Mouse (Mus musculus) Patski (cell line): ENCODE results near the gene Natd1. TPM values are rescaled to one million over a fixed set of nuclear protein-coding genes. Genes with fewer than 3 reads are reported as not detected.

ENCODE experiments used
- ATAC-seq: fragments of 100-300 bp; one replicate; pipeline ENCODE4 v1.8.0; 2021
- CTCF ChIA-PET: fragments of 350-600 bp; sonication (Branson Sonifier 250); formaldehyde crosslinking; loops from one replicate; lab custom pipeline; 2022; ENCODE audit warnings: inconsistent platforms; lab: Charles Lee
- POLR2A ChIA-PET: fragments of 350-600 bp; sonication (Branson Sonifier 250); formaldehyde crosslinking; loops from one replicate; lab custom pipeline; 2022; ENCODE audit warnings: antibody characterized with exemption, inconsistent platforms; lab: Charles Lee
- DNase-seq: peaks from one replicate; pipeline ENCODE4 v3.0.0-alpha.2; 2011; ENCODE audit warnings: low read depth, low spot score
- H3K27me3 ChIP-seq: fragments of 371-371 bp; one replicate; pipeline ENCODE4 v1.5.1; 2021
- CTCF ChIP-seq: fragments of 100-300 bp; IDR thresholded peaks from one replicate; pipeline ENCODE4 v1.5.1; 2021
- in situ Hi-C: fragments of 300-500 bp; cut with MboI; formaldehyde crosslinking; loops from 3 replicates; pipeline ENCODE4 v1.11.1; 2018; ENCODE audit warnings: low pct_unique_long_range_greater_than_20kb, mixed read lengths
- polyA plus RNA-seq: library from polyadenylated mRNA; unstranded; gene quantifications from one replicate; pipeline ENCODE4 v1.2.3, GENCODE M21; 2021

Natd1 gene
- polyA plus RNA-seq, 1 experiment from 2014 or later = 23.1 TPM

DNA sequence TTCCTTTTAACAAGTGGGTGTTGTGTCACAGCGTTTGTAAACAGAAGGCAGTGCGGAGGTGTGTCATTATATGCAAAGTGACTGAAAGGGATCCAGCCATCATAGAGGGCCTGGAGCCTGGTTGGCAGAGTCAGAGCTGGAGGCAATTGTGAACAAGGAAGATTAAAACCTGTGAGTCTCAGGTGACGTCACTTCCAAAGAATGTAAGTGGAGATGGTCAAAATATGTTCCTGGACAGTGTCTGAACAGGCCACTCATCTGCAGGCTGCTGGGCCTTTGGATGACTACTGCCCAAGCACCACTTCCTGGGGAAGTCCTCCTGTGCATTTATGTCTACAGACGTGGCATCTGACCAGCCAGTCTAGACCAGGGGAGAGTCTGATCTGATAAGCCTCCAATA is 651 bp upstream of the Natd1 start:
- DNase-seq = peak; percentile 44
- in situ Hi-C loops = no loop called here
- ChIA-PET POLR2A (interaction anchor here (0.7 kb wide), 1 partner anchor 117 kb away, joined by 3 read pairs; no protein-coding TSS in a partner anchor), CTCF (interaction anchor here (3.2 kb wide), 1 partner anchor 12 kb away, joined by 9 read pairs; no protein-coding TSS in a partner anchor)
- ATAC-seq = peak; percentile 36
- H3K27me3 ChIP-seq = no peaks in the 10 kb centered on the region
- TF ChIP-seq CTCF = no peak

DNA sequence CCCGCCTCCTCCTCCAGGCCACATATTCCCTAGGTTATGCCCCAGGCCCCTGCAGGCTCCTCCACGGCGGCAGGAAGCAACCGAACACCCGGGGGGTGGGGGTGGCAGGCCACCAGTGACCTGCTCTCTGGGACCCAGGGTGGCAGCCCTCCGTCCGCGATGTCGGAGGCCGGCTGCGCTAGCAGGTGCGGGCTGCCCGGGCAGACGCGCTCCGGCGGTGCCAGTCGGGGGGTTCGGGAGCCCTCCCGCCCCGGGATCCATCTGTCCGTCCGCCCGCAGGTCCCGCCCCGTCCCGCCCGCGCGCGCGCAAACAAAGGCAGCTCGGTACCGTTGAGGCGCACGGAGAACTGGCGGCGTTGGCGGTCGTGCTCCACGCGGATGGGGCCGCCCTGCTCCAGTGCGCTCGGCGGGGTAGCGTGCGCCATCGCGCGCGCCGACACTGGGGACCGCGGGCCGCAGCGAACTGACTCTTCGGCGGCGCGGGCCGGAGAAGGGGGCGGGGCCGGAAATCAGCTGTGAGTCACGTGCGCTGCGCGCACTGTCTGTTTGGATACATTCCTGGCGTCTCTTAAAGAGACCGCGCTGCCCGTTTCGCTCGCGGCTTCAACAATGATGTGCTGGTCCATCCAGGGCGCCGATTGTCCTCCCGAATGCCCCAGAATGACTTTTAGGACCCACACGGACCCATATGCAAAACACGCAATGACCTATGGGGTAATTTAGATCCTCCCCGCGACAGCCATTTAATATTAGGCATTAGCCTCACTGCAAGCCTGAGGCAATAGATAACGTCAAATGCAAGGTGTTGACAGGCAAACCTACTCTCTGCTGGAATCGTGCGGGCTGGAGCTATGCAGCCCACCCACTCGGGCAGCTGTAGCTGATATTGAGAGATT is 1.0 kb downstream of the Natd1 start:
- peak; percentile 49 for DNase-seq
- ChIA-PET POLR2A (interaction anchor here (0.7 to 1.9 kb wide), 2 partner anchors 19 to 23 kb away, joined by 3 to 4 read pairs; partner anchors contain the start of gene Map2k3), CTCF (interaction anchor here (1.1 to 3.2 kb wide), 2 partner anchors 14 to 83 kb away, joined by 3 to 9 read pairs; partner anchors contain the start of gene Dhrs7b)
- H3K27me3 ChIP-seq = no peaks in the 10 kb centered on the region
- no peak for TF ChIP-seq CTCF
- ATAC-seq = peak; percentile 72
- in situ Hi-C loops = no loop called here

DNA sequence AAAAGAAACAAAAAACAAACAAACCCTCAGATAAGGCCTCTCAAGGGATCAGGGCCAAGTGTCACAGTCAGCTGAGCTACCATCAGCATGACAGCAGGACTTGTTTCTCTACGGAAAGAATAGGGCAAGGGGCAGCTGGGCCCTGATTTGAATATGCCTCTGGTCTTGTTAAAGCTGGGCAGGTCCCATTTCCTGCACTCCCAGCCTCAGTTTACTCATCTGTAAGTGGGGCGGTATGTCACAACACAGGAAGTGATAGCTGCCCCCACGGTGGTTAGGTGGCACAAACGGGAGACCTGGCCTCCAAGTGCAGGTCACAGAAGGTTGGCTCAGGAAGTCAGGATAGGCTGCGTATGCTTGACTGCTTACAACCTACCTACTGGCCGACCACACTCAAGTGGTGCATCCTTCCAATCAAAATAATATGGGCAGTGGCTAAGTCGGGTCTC is 2.0 kb downstream of the Natd1 start:
- ChIA-PET POLR2A (no interaction called here), CTCF (interaction anchor here (1.1 kb wide), 1 partner anchor 82 kb away, joined by 3 read pairs; the partner anchor contains the start of gene Dhrs7b)
- no peak for TF ChIP-seq CTCF
- ATAC-seq (peak; percentile 3), DNase-seq (no peak)
- in situ Hi-C loops = no loop called here
- H3K27me3 ChIP-seq = no peaks in the 10 kb centered on the region

DNA sequence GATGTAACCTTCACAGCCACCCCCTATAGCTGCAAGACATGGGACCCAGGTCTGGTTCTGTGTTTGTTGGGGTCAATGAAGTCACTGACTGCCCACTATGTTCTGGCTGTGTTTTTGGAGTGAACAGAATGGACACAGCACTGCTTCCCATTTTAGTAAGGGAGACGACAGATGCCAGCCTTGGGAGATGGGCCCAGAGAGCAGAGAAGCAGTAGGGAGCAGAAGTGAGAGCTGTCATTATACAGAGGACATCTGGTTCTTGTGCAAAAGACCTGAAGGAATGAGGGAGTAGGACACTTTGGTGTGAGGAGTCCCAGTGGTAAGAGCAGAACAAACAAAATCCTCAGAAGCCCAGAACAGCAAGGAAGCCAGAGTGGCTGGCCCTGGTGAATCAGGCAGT is 4.9 kb downstream of the Natd1 start:
- ATAC-seq (no peak), DNase-seq (no peak)
- ChIA-PET POLR2A (interaction anchor here (1.2 kb wide), 1 partner anchor 31 kb away, joined by 4 read pairs; the partner anchor contains the start of gene Tmem11), CTCF (no interaction called here)
- no peaks in the 10 kb centered on the region for H3K27me3 ChIP-seq
- in situ Hi-C loops = no loop called here
- no peak for TF ChIP-seq CTCF

DNA sequence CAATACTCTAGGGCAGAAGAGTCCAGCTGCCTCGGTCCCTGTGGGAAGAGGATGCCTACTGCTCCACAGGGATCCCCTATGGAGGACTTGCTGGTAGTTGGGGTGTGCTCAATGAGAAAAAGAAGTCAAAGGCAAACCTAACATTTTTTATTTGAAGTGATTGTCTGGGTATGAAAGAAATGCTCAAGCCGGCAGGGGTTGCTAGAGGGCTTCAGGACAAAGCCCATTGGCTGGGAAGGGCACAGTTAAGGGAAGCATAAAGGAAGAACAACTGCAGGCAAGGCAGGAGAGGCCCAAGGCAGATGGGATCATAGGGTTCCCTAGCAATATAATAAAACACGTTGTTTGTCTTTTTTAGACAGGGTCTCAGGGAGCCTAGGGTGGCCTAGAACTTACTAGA is 6.5 kb downstream of the Natd1 start:
- ATAC-seq (no peak), DNase-seq (no peak)
- TF ChIP-seq CTCF = no peak
- in situ Hi-C loops = no loop called here
- H3K27me3 ChIP-seq = no peaks in the 10 kb centered on the region
- CTCF ChIA-PET = no interaction called here
- POLR2A ChIA-PET = no interaction called here

DNA sequence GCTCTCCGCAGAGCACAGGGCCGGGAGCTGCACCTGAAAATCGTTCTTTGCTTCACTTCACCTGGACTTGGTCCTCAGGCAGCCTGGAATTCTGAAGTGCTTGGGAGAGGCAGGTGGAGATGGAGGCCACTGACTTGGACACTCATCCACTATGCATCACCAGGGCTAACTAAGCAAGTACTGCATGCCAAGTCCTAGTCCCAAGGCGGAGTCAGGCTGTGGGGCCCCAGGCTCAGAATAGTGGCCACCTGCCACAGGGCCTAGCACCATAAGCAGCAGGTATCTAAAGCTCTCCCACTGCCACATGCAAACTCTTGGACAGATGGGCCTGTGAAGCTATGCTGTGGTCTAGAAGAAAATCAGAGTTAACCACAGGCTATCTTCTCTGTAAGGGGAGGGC is 8.1 kb downstream of the Natd1 start:
- CTCF ChIA-PET = interaction anchor here (0.9 to 1.1 kb wide), 2 partner anchors 11 to 185 kb away, joined by 3 read pairs; no protein-coding TSS in a partner anchor
- no peaks in the 10 kb centered on the region for H3K27me3 ChIP-seq
- TF ChIP-seq CTCF = no peak
- DNase-seq (no peak), ATAC-seq (no peak)
- POLR2A ChIA-PET = interaction anchor here (0.9 kb wide), 1 partner anchor 24 kb away, joined by 3 read pairs; no protein-coding TSS in a partner anchor
- in situ Hi-C loops = no loop called here

DNA sequence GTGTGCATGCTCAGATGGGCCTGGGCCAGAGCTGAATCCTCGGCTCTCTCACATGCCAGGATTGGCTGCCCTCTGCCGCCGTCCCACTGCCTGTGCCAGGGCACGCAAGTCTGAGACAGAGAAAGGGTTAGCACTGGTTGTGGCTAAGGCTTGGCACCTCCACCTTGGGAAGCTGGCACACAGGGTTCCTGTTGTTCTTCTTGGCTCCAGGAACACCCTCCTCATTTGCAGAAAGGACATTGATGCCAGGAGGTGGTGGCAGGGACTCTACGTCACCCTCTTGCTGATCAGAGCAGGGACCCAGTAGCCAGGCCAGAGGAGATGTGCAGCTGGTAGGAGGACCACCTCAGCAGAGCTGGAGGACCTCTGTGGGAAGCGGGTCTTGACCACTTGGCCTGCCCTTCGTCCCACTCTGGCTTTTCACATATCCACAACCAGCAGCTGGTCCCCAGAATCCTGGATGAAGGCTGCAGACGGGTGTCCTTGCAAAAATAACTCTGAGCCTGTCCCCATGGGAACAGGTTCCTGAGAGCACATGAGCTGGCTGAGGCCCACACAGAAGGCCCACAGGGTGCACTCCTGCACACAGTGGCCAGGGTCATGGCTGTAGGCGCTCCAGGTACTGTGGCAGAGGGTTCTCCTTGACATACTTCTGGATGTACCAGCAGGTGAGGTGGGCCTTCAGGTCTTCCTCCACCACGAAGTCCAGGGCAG is 9.0 kb downstream of the Natd1 start:
- ChIA-PET POLR2A (no interaction called here), CTCF (no interaction called here)
- no peaks in the 10 kb centered on the region for H3K27me3 ChIP-seq
- no peak for TF ChIP-seq CTCF
- DNase-seq (no peak), ATAC-seq (no peak)
- in situ Hi-C loops = no loop called here

DNA sequence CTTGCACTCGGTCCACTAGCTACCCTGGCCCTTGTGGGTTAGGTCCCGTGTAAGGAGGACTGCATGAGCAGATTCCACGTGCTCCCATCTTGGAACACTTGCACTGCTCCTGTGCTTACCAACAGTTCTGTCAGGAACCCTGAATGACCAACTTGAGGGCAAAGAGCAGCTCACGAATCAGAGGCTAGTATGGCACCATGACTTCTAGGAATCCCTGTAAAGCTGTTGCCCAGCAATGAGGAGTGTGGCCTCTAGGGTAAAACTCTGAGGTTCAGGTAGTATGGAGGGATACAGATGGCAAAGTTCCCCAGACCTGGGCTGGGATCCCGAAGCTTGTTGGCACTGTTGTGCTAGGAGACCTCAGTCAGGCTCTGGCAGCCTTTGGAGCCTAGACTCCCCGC is 10.9 kb downstream of the Natd1 start:
- ChIA-PET POLR2A (no interaction called here), CTCF (interaction anchor here (0.8 kb wide), 1 partner anchor 11 kb away, joined by 3 read pairs; no protein-coding TSS in a partner anchor)
- ATAC-seq (no peak), DNase-seq (no peak)
- in situ Hi-C loops = no loop called here
- TF ChIP-seq CTCF = no peak
- no peaks in the 10 kb centered on the region for H3K27me3 ChIP-seq

DNA sequence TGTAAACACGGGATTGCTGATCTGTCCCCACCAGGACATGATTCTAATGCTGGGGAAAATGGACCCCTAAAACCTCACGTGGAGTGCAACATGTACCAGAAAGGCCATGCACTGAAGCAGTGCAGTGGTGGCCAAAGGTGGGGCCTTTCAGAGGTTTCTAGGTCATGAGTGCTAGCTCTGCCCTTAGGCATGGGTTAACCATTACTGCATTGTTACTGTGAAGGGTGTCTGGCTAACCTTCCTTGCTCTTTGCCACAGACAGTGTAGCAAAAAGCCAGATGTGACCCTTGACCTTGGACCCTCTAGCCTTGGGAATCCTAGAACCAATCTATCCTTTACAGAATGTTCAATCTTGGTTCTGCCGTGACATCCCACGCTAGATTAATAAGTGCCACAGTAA is 12.1 kb downstream of the Natd1 start:
- ChIA-PET POLR2A (interaction anchor here (0.6 to 1.1 kb wide), 2 partner anchors 16 to 1751 kb away, joined by 3 to 5 read pairs; no protein-coding TSS in a partner anchor), CTCF (no interaction called here)
- DNase-seq (no peak), ATAC-seq (no peak)
- H3K27me3 ChIP-seq = no peaks in the 10 kb centered on the region
- no peak for TF ChIP-seq CTCF
- in situ Hi-C loops = no loop called here

DNA sequence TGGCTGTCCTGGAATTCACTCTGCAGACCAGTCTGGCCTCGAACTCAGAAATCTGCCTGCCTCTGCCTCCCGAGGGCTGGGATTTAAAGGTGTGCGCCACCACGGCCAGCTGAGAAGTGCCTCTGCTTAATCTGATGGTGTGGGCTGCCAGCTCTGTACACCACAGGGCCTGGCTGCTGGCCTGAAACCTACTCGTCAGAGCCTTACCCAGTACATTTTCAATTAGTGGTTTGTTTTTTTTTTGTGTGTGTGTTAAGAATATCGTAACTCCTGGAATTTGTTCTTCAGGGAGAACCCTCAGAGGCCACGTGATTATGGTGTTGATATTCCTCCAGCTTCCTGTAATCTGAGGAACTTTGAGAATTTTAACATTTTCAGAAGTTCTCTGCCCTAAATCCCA is 12.5 kb downstream of the Natd1 start:
- ChIA-PET POLR2A (interaction anchor here (1.1 kb wide), 1 partner anchor 16 kb away, joined by 5 read pairs; no protein-coding TSS in a partner anchor), CTCF (no interaction called here)
- TF ChIP-seq CTCF = no peak
- ATAC-seq (no peak), DNase-seq (no peak)
- no peaks in the 10 kb centered on the region for H3K27me3 ChIP-seq
- in situ Hi-C loops = no loop called here
